Mouse (Mus musculus) liver, embryonic 11.5 days (tissue): Measurements from ENCODE around the gene Bglap3. TPM values are rescaled to one million over a fixed set of nuclear protein-coding genes. Genes with fewer than 3 reads are reported as not detected.
"Not testable (repeated sequence)": the region's sequence is repeated elsewhere in the genome, so short reads cannot be mapped to it uniquely, and the experiment has no call there.

Experiments used
- ATAC-seq: fragments of 200-750 bp; cut with Nextera tagmentation; replicated peaks from 2 replicates; pipeline ENCODE4 v1.8.0; 2017; ENCODE audit warnings: moderate number of reproducible peaks, mild to moderate bottlenecking, moderate TSS enrichment, moderate library complexity; ENCODE audit not compliant: low FRiP score
- DNase-seq: peaks from one replicate; pipeline ENCODE4 v3.0.0-alpha.2; 2017; ENCODE audit warnings: low spot score
- H3K27ac ChIP-seq: fragments of 300-500 bp; sonication (generic); 2 replicates; pipeline ENCODE4 v1.5.1; 2014; ENCODE audit warnings: mild to moderate bottlenecking, low read depth, low read length, control low read depth
- H3K27me3 ChIP-seq: fragments of 300-500 bp; sonication (generic); replicated peaks from 2 replicates; pipeline ENCODE4 v1.6.1; 2014; ENCODE audit warnings: low read length, mixed read lengths; ENCODE audit not compliant: control insufficient read depth, insufficient read depth
- H3K36me3 ChIP-seq: fragments of 300-500 bp; sonication (generic); 2 replicates; pipeline ENCODE4 v1.6.1; 2014; ENCODE audit warnings: mild to moderate bottlenecking, low read length, moderate library complexity, mixed read lengths; ENCODE audit not compliant: control insufficient read depth, insufficient read depth
- H3K4me1 ChIP-seq: fragments of 300-500 bp; sonication (generic); replicated peaks from 2 replicates; pipeline ENCODE4 v1.6.1; 2014; ENCODE audit warnings: low read length, mixed read lengths; ENCODE audit not compliant: control insufficient read depth, insufficient read depth
- H3K4me2 ChIP-seq: fragments of 300-500 bp; sonication (generic); 2 replicates; pipeline ENCODE4 v1.6.1; 2014; ENCODE audit warnings: mild to moderate bottlenecking, control low read depth, moderate library complexity
- H3K4me3 ChIP-seq: fragments of 300-500 bp; sonication (generic); 2 replicates; pipeline ENCODE4 v1.5.1; 2014; ENCODE audit warnings: low read depth, low read length, control low read depth
- H3K9ac ChIP-seq: fragments of 300-500 bp; sonication (generic); 2 replicates; pipeline ENCODE4 v1.6.1; 2014; ENCODE audit warnings: low read depth, low read length, control low read depth
- H3K9me3 ChIP-seq: fragments of 300-500 bp; sonication (generic); 2 replicates; pipeline ENCODE4 v1.6.1; 2016; ENCODE audit warnings: low read length, inconsistent platforms, mixed read lengths; ENCODE audit not compliant: control insufficient read depth
- WGBS: fragments of 180-500 bp; shearing (Covaris S2); extraction: QIAGEN DNeasy Blood & Tissue Kit; methylation state at CpG from one replicate; pipeline ENCODE4 v1.1.7; 2014; 5-methylcytosine and 5-hydroxymethylcytosine counted together
- polyA plus RNA-seq: library from polyadenylated mRNA; unstranded; fragments of >200 nt; fragmentation: Nextera tagmentation; extraction: Ambion mirVana; gene quantifications from 2 replicates; pipeline ENCODE4 v1.2.1, GENCODE M21; 2014

Bglap3 gene
- polyA plus RNA-seq, 1 experiment from 2014 or later, result 0.12 TPM

DNA sequence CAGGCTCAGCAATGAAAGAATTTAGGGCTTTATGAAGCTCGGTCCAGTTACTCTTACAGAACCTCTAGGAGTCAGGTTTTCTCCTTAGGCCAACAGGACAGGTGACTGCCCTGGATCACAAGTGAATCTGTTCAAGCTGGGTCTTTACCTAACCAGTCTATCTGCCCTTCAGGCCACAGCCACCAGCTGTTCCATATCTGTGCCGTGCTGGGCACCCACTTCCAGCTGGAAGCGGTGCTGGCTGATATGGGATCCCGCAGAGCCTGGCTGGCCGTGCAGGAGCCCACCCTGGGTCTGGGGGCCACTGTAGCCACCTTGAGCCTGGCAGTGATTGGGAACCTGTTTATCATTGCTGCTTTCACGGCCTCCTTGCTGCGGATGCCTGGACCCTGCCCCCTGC lies 5.0 kb downstream of the Bglap3 start:
- Histone ChIP-seq H3K27me3 (peaks cover 21% of the 10 kb centered on the region), H3K4me1 (peaks cover 23% of the 10 kb centered on the region)
- H3K9ac ChIP-seq, H3K36me3 ChIP-seq, DNase-seq, H3K4me3 ChIP-seq, H3K27ac ChIP-seq, ATAC-seq, H3K9me3 ChIP-seq, H3K4me2 ChIP-seq: not testable (repeated sequence)
- 41% methylated on average over 3 of the region's 7 CpGs for WGBS

DNA sequence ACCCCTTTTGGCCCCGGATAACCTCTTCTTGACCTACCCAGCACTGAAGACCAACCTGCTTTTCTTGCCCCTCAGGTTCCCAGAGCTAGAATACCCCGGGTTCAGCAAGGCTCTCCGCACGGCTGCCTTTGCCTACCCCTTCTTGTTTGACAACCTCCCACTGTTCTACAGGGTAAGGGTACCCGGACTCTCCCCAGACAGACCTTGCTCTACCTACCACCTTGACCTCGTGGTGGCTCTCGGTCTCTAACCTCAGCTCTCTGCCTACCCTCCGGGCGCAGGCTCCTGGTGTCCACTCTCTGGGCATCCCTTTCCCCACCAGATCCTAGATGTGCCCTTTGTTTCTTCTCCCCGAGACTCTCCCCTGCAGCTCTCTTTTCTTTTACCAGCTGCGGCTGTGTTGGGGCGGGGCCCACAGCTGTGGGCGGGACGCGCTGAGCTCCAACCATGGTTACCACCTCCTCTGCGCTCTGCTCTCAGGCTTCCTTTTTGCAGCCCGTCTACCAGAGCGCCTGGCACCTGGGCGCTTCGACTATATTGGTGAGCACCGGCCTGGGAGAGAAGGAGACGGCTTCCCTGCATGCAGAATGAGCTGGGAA lies 5.6 kb downstream of the Bglap3 start:
- 7% methylated on average over 19 of the region's 22 CpGs for WGBS
- not testable (repeated sequence) for H3K36me3 ChIP-seq, H3K4me3 ChIP-seq, DNase-seq, H3K9me3 ChIP-seq, H3K9ac ChIP-seq, H3K27ac ChIP-seq
- peak overlapping the region; percentile 47 for H3K4me2 ChIP-seq
- peak; percentile 42; the same call in 1 of the 2 replicates for ATAC-seq
- H3K4me1 ChIP-seq, result peaks cover 29% of the 10 kb centered on the region
- peaks cover 21% of the 10 kb centered on the region for H3K27me3 ChIP-seq

DNA sequence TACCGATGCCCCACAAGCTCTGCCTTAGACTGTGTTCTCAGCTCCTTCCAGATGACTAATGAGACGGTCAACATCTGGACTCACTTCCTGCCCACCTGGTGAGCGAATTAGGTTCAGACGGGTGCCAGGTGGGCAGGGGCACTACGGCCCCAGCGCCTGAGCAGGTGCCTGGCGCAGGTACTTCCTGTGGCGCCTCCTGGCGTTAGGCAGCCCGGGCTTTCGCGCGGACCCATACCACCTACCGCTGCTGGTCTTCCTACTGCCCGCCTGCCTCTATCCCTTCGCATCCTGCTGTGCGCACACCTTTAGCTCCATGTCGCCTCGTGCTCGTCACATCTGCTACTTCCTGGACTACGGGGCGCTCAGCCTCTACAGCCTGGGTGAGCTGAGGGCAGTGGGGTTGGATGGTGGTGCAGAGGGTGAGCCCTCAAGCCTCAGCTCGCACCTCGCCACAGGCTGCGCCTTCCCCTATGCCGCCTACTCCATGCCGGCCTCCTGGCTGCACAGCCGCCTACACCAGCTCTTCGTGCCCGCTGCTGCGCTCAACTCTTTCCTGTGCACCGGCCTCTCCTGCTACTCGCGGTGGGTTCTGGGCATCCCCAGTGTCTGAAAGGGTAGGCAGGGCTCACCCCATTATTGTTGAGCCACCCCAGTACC lies 6.7 kb downstream of the Bglap3 start:
- 0 out of 2 replicates have a peak, but pooled peaks cover 3% of the 10 kb centered on the region for H3K9me3 ChIP-seq
- 32% methylated on average over 34 of the region's 34 CpGs for WGBS
- ATAC-seq, result no peak
- no peak overlapping the region for H3K9ac ChIP-seq
- no peak overlapping the region for H3K4me3 ChIP-seq
- no peak overlapping the region; the same call in 1 of the 2 replicates for H3K4me2 ChIP-seq
- peaks cover 21% of the 10 kb centered on the region for H3K27me3 ChIP-seq
- peaks cover 12% of the 10 kb centered on the region for H3K36me3 ChIP-seq
- H3K27ac ChIP-seq, result no peak overlapping the region
- DNase-seq, result no peak
- peaks cover 36% of the 10 kb centered on the region for H3K4me1 ChIP-seq

DNA sequence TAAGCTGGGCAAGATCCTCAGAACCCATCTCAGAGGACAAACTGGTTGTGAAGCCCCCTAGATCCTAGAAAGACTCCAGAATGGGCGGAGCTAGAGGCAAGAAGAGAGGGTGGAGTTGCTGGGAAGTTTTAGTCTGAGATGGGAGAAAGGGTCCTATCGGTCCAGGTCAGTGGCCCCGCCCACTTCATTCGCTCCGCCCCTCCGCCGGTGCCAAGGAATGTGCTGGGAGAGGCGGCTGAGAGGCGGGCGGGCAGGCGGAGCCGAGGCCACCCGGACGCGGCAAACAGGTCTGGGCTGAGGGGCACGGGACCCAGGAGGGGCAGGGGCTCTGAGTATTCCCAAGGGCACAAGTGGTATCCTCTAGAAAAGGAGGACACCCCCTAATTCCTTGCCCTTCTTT lies 8.2 kb downstream of the Bglap3 start, which contains the start of gene Paqr6:
Paqr6 (plus strand) TSS at position 248 of the 400 bp plus-strand sequence.
- Histone ChIP-seq H3K4me3 (peak within 1 kb of the TSS; percentile 35), H3K27ac (peak within 1 kb of the TSS; percentile 78), H3K36me3 (peaks cover 25% of the 10 kb centered on the region), H3K4me1 (peaks cover 36% of the 10 kb centered on the region), H3K9ac (peak within 1 kb of the TSS; percentile 56), H3K27me3 (peaks cover 21% of the 10 kb centered on the region), H3K4me2 (peak within 1 kb of the TSS; percentile 60), H3K9me3 (no peaks in the 10 kb centered on the region)
- ATAC-seq, result peak; percentile 55; the same call in 1 of the 2 replicates
- WGBS, result 5% methylated on average over 16 of the region's 16 CpGs
- DNase-seq, result peak; percentile 62

DNA sequence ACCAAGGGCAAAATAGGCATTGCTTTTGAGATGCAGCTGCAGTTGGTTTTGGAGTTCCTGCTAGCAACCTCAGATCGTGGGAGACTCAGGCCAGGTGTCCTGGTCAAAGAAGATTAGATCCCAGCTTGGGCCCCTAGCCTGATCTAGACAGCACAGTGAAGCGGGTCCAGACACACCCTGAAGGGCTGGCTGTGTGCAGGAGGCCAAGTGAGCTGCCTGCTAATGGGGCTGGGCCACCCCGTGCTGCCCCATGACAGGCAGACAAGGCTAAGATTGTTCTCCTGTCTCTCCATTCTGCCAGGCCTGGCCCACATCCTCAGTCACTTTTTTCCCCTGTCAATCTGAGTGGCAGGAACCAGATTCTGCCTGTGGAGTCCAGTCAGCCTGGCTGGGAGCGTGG lies 8.8 kb downstream of the Bglap3 start:
- peak; percentile 90 for ATAC-seq
- peak overlapping the region; percentile 60 for H3K4me2 ChIP-seq
- no peak for DNase-seq
- WGBS, result 45% methylated on average over 4 of the region's 4 CpGs
- H3K9me3 ChIP-seq, result no peaks in the 10 kb centered on the region
- peaks cover 21% of the 10 kb centered on the region for H3K27me3 ChIP-seq
- peaks cover 36% of the 10 kb centered on the region for H3K4me1 ChIP-seq
- H3K9ac ChIP-seq, result peak overlapping the region; percentile 40
- peak overlapping the region; percentile 78 for H3K27ac ChIP-seq
- H3K4me3 ChIP-seq, result peak overlapping the region; percentile 25; the same call in 1 of the 2 replicates
- peaks cover 32% of the 10 kb centered on the region for H3K36me3 ChIP-seq

DNA sequence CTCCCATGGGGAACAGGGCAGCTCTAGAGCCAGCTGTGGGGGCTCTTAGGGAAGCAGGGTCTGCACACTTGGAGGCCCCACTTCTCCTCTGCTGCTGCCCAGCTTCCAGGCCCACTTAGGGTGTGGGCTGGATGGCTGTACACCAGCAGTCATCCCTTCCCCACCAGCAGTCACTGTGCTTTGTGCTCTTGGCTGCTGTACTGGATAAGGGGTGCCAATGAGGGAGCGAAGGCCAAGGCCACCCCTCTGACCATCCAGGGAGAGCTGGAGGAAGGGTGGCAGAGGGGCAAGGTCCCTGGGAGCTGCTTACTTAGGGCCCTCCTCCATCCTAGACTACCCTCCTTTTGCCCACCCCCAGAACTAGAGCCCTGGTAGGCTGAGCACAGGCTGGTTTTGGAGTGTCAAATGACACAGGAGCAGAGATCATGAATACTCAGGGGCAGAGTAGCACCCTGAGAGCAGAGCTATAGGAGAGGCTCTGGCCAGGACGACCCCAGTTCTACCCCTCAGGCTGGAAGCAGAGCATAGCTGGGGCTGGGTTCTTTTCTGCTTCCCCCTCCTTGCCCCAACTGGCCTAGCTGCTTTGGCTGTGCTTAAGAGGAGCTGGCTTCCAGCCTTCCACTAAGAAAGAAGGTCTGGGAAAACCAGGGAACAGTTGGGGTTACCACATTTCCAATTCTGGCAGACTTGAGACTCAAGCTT lies 10.8 kb downstream of the Bglap3 start:
- ATAC-seq, result no peak
- Histone ChIP-seq H3K4me3 (no peak overlapping the region), H3K27me3 (peaks cover 21% of the 10 kb centered on the region), H3K9me3 (no peaks in the 10 kb centered on the region), H3K4me2 (no peak overlapping the region), H3K4me1 (peaks cover 36% of the 10 kb centered on the region), H3K27ac (peak overlapping the region; percentile 76; the same call in 1 of the 2 replicates), H3K36me3 (peaks cover 48% of the 10 kb centered on the region), H3K9ac (no peak overlapping the region)
- 82% methylated on average over 2 of the region's 2 CpGs for WGBS
- DNase-seq, result no peak

DNA sequence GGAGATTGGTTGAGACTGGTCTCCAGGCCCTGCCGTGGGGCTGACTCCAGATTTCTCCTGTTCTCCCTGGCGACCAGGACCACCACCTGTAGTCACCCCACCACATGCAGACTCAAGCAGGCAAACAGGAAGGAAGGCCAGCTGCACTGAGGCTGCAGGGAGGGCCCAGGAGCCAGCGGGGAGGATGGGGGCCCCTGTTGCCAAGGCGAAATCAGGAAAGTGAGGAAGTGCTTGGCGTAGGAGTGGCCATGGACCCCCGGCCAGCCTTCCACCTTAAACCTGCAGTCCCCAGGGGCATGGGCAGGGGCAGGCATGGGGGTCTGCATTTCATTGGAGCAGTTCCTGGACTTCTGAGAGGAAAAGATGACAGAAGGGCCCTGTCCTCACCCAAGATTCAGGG lies 11.4 kb downstream of the Bglap3 start:
- H3K27ac ChIP-seq, result no peak overlapping the region
- no peak overlapping the region for H3K4me3 ChIP-seq
- H3K36me3 ChIP-seq, result peaks cover 54% of the 10 kb centered on the region
- peaks cover 36% of the 10 kb centered on the region for H3K4me1 ChIP-seq
- no peaks in the 10 kb centered on the region for H3K9me3 ChIP-seq
- ATAC-seq (no peak), DNase-seq (no peak)
- H3K27me3 ChIP-seq, result peaks cover 17% of the 10 kb centered on the region
- no peak overlapping the region for H3K9ac ChIP-seq
- H3K4me2 ChIP-seq, result no peak overlapping the region
- 72% methylated on average over 6 of the region's 6 CpGs for WGBS

DNA sequence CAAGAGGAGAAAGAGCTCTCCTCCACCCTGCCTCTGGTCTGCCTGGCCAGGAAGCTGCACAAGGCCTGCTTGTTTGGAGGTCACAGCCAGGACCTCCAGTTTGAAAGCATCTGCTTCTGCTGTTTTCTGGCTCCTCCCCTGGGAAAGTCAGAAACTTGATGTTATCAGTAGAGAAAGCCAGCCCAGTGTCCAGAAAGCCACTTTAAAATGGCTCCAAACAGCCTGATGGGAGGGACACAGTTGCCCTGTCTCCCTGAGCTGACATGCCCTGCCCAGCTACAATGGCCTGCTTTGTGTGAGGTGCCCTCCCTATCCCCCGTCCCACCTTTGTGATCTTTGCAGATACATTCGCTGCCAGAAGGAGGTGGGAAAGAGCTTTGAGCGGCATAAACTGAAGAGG lies 12.6 kb downstream of the Bglap3 start:
- Histone ChIP-seq H3K9ac (no peak overlapping the region), H3K4me1 (peaks cover 36% of the 10 kb centered on the region), H3K27me3 (peaks cover 5% of the 10 kb centered on the region), H3K4me2 (no peak overlapping the region), H3K4me3 (no peak overlapping the region), H3K9me3 (no peaks in the 10 kb centered on the region), H3K36me3 (peaks cover 65% of the 10 kb centered on the region), H3K27ac (no peak overlapping the region)
- DNase-seq (no peak), ATAC-seq (no peak)
- WGBS, result 78% methylated on average over 3 of the region's 3 CpGs
